Mouse (Mus musculus): ENCODE measurements around the gene Gm28551.
A peak's percentile ranks its signal among the peaks of the same experiment; 100 is the strongest.
"Not testable (repeated sequence)": the region's sequence is repeated elsewhere in the genome, so short reads cannot be mapped to it uniquely, and the experiment has no call there.

The Gm28551 gene

DNA sequence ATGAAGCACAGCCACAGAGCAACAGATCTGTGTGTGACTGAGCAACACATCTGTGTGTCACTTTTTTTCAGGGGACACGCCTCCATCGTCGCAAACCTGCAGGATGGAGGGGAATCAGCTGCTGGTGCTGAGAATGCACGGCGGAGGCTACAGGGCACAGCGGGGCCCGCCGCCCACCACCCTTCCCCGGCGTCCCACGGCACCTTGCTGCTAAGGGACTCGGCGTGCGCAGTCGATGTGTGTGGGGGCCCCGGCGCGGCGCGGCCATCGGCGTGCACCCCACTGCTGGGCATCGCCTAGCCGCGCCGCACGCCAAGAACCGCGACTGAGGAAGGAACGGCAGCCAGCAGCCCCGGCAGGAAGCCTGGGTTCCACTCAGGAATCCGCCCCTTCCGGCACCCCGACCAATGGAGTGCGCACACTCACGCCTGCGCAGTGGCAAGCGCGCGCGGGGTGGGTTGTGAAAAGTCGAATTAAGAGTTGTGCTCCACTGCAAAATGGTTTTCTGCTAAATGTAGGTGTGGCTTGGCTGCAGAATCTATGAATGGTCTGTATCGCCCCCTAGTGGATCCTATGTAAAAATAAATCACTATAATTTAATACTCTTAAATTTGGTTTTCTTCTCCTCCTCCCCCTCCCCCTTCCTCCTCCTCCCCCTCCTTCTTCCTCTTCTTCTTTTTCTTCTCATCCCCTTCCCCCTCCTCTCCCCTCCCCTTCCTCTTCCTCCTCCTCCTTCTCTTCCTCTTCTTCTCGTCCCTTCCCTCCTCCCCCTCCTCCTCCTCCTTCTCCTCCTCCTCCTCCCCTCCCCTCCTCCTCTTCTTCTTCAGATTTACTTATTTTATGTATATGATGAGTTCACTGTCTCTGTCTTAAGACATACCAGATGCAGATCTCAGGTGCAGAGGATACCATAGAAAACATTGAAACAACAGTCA, at the start of gene Gm28551, which contains the start of the genes Asdurf and Asnsd1:
Gene Gm28551, minus strand, starts transcription at position 341 of the 935 bp plus-strand sequence.
Gene Asdurf, minus strand, starts transcription at position 293 of the 935 bp plus-strand sequence.
Gene Asnsd1, minus strand, starts transcription at position 426 of the 935 bp plus-strand sequence.
- DNase-seq (ENCODE audit: low spot score in 2 of 2) = peak; percentile 96 to 99

DNA sequence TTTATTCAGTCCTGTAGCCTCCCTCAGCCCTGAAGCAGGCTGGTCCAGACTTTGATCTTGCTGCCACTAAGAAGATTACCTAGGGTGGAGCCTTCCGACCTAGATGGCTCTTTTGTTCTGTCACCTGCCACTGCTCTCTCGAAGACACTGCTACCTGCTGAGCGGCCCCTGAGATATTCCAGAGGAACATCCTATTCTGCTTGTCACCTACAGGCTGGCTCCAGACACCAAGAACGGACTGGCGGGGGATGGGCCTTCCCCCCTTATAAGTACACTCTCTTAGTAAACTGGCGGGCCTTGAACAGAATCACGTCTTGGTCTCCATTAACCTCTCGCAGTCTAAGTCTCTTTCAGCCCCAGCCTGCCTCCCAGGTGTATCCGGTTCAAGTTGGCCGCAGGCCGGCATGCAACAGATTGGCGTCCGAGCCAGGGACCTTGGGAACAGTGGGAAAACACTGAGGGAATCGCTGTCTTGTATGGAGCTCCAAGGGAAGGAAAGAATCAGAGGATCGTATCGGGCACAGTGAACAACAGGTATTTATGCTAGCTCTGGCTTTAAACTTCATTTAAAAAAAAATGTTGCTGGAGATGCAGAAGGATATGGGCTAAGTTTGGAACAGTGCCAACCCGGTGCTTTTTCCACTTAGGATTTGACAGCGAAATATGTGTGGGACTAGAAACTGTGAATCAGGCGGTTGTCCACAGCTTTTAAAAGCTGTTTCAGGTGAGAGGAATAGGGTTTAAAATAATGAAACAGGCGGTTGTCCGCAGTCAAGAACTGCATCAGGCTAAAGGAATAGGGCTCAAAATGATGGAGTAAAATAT, 41.7 kb upstream of the Gm28551 start:
- peak; percentile 49 to 61 for DNase-seq (ENCODE audit: low spot score in 2 of 2)

GRCm38 (mm10) chr1:53388762-53389161, 36.3 kb upstream of the Gm28551 start:
- DNase-seq (ENCODE audit: low spot score in 2 of 2) = no peak

DNA sequence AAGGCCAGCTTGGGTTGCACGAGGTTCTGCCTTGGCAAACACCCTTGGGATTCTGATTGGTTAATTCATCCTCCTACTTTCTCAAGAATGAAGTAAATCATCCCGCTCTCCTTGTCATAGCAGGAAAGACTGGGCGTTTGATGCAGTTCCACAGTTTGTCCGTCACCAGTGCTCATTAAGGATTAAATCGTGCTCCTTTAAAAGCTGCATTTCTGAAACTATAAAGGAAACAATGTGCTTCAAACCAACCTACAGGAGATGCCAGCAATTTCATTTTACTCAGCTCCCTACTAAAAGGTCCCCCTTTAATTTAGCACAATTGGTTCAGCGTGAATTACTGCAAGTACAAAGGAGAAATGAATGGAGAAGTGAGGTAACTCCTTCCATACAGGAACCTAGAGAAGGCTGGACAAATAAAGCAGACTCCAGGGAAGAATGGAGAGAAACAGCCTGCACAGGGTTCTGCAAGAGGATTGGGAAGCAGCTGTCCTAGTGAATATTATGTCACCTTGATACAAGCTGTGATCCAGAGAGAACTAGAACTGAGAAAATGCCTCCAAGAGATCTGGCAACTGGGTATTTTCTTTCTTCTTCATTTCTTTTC, 31.7 kb upstream of the Gm28551 start:
- no peak for DNase-seq (ENCODE audit: low spot score in 2 of 2)

DNA sequence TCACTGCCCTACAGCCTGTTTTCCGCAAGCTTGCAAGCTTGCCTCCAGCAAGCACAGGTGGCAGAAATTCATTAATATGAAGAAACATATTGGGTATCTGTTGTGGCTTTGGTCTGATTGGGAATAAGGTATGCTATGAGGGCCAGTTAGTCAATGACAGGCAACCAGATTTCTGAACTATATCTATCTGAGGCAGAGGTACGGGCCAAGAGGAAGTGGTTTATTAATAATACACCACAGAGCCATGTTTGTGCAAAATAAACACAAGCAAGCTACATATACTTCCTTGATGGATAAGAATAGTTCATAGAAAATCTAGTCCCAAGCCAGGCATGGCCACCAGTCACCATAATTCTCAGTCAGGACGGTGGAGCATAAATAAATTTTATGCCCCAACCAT, 25.3 kb upstream of the Gm28551 start:
- DNase-seq (ENCODE audit: low spot score in 2 of 2) = no peak

DNA sequence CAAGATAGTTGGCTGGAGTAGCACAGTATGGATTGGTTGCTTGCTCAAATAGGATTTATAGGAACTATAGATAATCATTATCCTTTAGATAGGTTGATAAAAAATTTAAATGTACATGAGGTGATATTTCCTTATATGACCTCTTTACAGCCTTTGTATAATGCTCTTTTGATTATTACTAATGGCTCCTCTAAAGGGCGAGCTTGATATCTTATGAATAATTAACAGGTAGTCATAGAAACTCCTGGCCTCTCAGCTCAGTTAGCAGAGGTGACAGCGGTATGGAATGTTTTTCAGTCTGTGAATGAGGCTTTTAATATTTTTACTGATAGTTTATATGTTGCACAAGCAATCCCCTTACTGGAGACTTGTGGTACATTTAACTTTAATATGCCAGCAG, 23.5 kb upstream of the Gm28551 start:
- DNase-seq (ENCODE audit: low spot score in 2 of 2) = not testable (repeated sequence)

DNA sequence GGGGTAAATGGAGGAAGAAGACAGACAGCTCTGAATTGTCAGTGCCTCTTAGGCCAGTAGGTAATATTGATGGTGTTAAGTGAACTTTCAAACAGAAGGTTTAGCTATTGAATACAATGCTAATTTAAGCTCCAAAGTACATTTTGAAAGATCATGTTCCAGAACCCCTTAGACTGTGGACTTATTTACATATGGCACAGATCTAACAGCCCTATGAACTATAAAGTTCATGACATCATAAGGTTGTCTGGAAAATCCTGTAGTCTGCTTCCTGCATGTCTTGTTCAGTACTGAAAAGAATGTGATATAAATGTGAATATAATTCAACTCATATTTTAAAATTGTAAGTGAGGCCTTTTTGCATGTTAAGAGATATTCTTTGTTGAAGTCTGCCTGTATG, 6.5 kb upstream of the Gm28551 start:
- no peak for DNase-seq (ENCODE audit: low spot score in 2 of 2)

- DNase-seq (ENCODE audit: low spot score in 2 of 2) = no peak
Measured at GRCm38 (mm10) chr1:53341071-53341470, 11.4 kb downstream of the Gm28551 start.

DNA sequence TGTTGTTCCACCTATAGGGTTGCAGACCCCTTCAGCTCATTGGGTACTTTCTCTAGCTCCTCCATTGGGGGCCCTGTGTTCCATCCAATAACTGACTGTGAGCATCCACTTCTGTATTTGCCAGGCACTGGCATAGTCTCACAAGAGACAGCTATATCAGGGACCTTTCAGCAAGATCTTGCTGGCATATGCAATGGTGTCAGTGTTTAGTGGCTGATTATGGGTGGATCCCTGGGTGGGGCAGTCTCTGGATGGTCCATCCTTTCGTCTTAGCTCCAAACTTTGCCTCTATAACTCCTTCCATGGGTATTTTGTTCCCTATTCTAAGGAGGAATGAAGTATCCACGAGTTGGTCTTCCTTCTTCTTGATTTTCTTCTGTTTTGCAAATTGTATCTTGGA, 15.1 kb downstream of the Gm28551 start:
- DNase-seq (ENCODE audit: low spot score in 2 of 2) = not testable (repeated sequence)

DNA sequence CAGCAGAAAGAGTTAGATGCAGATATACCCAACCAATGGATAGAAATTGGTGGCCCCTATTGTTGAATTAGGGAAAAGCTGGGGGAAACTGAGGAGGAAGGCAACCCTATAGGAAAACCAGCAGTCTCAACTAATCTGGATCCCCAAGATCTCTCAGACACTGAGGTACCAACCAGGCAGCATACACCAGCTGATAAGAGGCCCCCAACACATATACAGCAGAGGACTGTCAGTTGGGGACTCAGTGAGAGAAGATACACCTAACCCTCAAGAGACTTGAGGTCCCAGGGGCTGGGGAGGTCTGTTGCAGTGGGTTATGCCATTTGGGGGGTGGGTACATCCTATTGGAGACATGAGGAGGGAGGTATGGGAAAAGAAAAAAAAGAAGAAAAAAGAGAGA, 17.0 kb downstream of the Gm28551 start:
- DNase-seq (ENCODE audit: low spot score in 2 of 2) = no peak

DNA sequence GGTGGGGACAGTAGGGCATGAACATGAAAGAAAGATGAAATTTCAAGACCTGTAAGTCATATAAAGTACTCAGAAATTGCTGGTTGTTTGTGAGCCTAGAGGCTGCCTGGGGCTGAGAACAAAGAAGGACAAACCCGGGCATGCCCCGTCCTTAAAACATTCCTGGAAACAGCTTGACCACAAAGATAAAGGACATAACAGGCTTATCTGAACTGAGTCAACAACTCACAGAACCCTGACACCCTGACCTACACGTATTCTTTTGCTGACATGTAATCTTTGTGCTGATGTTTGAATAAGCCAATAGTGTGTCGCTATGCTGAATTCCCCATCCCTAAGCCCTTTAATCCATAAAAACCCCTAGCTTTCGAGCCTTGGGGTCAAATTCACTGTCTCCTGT, 18.9 kb downstream of the Gm28551 start:
- not testable (repeated sequence) for DNase-seq (ENCODE audit: low spot score in 2 of 2)

GRCm38 (mm10) chr1:53324827-53325494, 27.5 kb downstream of the Gm28551 start:
- no peak for DNase-seq (ENCODE audit: low spot score in 2 of 2)

DNA sequence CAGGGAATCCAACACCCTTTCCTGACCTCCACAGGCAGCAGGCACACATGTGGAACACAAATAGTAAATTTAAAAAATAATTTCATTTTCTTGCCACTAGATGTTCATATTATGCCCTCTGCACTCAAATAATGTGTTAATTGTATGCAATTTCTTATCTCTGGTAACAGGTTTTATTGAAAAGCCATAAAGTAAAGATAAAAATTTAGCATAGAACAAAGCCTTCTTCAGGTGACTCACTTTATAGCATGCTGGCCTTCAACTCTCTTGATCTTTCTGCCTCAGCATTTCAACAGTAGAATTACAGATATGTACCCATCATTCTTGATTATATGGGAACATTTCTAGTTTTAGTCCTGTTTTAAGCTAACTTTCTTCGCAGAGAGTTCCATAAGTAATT, 28.2 kb downstream of the Gm28551 start:
- DNase-seq (ENCODE audit: low spot score in 2 of 2) = no peak

DNA sequence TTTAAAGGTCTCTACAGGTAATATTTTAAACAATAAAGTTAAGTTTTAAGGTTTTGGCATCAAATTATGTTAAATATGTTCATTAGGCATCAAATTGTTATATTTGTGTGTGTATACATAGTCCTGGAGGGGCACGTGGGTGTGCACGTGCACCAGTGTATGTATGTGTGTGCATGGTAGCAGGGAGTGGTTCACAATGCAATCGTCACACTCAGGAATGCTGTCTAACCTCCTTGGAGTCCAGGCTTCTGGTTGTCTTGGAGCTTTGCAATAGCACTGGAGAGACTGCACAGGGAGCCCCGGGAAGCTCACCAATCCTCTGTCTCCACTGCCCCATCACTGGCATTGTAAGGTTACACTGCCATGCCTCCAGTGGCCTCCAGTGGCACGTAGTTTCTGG, 29.2 kb downstream of the Gm28551 start:
- DNase-seq (ENCODE audit: low spot score in 2 of 2) = no peak

DNA sequence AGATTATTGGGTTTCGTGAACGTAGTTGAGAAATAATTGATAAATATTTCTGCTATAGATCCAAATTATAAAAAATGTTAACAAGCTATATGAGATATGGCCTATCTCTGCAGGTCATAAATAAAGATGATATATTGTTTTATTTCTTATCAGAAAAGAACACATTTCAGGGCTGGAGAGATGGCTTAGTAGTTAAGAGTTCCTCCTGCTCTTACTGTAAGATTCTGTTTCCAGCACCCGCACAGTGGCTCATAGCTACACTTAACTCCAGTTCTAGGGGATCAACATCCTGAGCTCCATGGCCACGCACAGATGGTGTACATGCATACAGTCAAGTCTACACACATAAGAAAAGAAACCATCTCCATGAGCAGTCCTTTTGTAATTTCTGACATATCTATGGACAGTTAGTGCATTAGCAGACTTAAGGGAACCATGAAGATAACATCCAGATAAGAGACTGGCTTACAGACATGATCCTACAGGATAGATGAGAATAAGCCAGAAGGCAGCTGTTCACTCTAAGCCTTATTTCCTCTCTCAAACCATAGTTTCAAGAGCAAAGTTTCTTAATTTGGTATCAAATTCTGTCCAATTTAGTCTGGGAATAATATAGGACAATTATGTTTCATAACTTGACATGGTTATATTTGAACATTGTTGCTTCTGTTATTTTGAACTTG, 30.7 kb downstream of the Gm28551 start:
- DNase-seq (ENCODE audit: low spot score in 2 of 2) = no peak

DNA sequence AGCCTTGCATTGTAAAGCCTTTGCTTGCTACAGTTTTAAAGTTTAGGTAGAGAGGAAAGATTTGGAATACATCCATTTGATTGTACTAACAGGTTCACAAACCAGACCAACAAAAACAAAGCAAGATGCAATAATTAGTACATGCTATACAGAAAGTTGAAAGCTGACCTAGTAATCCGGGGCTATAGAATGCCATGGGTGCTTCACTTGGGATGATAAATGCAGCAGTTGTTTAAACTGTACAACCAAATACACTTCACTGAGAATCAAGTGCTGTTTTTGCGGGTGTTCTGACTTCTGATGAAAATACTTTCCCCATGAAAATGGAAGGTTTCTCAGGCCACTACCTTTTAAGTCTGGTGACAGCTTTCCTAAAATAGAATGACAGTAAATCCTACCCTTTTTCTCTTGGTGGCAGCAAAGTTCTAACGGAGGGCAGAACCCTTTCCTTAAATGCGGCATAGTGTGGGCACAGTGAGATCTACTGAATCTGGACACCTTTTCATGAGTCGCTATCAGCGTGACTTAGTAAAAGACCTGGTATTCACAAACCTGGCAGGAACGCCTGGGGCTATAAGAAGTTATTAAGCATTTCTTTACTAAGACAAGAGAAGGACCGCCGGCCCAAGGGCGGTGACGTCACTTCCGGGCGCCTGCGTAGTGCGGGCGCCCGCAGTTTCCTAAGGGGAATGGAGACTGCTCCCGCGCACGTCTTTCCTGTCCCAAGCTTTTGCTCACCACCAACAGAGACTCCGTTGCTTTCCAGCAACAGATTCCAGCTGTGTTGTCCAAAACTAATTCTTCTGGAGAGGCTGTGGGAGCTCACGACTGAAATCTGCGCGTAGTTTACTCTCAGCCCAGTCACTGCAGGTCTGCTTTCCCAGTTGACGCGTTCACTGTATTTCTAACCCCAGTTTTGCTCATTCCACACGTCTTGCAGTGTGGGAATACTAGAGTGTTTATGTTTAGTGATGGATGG, 39.2 kb downstream of the Gm28551 start, which contains the start of gene Osgepl1:
Gene Osgepl1, plus strand, starts transcription at position 636 of the 979 bp plus-strand sequence.
- peak; percentile 84 to 92 for DNase-seq (ENCODE audit: low spot score in 2 of 2)

GRCm38 (mm10) chr1:53300506-53300905, 52.0 kb downstream of the Gm28551 start:
- DNase-seq (ENCODE audit: low spot score in 2 of 2) = no peak

- DNase-seq (ENCODE audit: low spot score in 2 of 2) = peak; percentile 95
Measured at GRCm38 (mm10) chr1:53296581-53297383, 55.7 kb downstream of the Gm28551 start, which contains the start of the genes Pms1, Ormdl1 and Gm28778. Pms1 (minus strand) TSS chr1:53297018. Ormdl1 (plus strand) TSS chr1:53297095. Gm28778 (plus strand) TSS chr1:53297111.

Measured in right cerebral cortex, adult 2 months (tissue).